Mouse (Mus musculus) retina, adult 2 months (tissue): Measurements from ENCODE around the gene Hsp90ab1.

ENCODE experiments used
- DNase-seq: peaks from one replicate; pipeline ENCODE4 v3.0.0-alpha.2; 2012; ENCODE audit warnings: low read depth, low spot score

The Hsp90ab1 gene

GRCm38 (mm10) chr17:45573087-45573779 is at the start of gene Hsp90ab1:
Hsp90ab1 (minus strand) TSS chr17:45573271.
- peak; percentile 90 for DNase-seq

- no peak for DNase-seq
These were observed 46.5 kb upstream of the Hsp90ab1 start for GRCm38 (mm10) chr17:45619386-45620256.

GRCm38 (mm10) chr17:45618941-45619385 is 45.9 kb upstream of the Hsp90ab1 start:
- DNase-seq: no peak

- no peak for DNase-seq
These were observed 44.6 kb upstream of the Hsp90ab1 start for GRCm38 (mm10) chr17:45617655-45618054.

- DNase-seq: no peak
These were observed 43.6 kb upstream of the Hsp90ab1 start for GRCm38 (mm10) chr17:45616679-45617078.

GRCm38 (mm10) chr17:45616046-45616650 is 43.1 kb upstream of the Hsp90ab1 start:
- DNase-seq: no peak

- no peak for DNase-seq
These were observed 39.9 kb upstream of the Hsp90ab1 start for GRCm38 (mm10) chr17:45612921-45613320.

GRCm38 (mm10) chr17:45612008-45612407 is 38.9 kb upstream of the Hsp90ab1 start:
- no peak for DNase-seq

- no peak for DNase-seq
These were observed 37.2 kb upstream of the Hsp90ab1 start for GRCm38 (mm10) chr17:45610144-45610866.

GRCm38 (mm10) chr17:45608396-45608795 is 35.3 kb upstream of the Hsp90ab1 start:
- DNase-seq: no peak

GRCm38 (mm10) chr17:45606992-45607879 is 34.2 kb upstream of the Hsp90ab1 start:
- DNase-seq: no peak

- DNase-seq: no peak
These were observed 29.9 kb upstream of the Hsp90ab1 start for GRCm38 (mm10) chr17:45602984-45603383.

GRCm38 (mm10) chr17:45601877-45602304 is 28.8 kb upstream of the Hsp90ab1 start, which contains the start of gene Mymx:
Mymx (minus strand) TSS chr17:45602102.
- no peak for DNase-seq

- DNase-seq: no peak
These were observed 28.3 kb upstream of the Hsp90ab1 start for GRCm38 (mm10) chr17:45601325-45601724.

GRCm38 (mm10) chr17:45600267-45600666 is 27.2 kb upstream of the Hsp90ab1 start:
- DNase-seq: no peak

GRCm38 (mm10) chr17:45599446-45600242 is 26.6 kb upstream of the Hsp90ab1 start, which contains the start of gene Slc29a1:
Slc29a1 (minus strand) TSS chr17:45599606.
- no peak for DNase-seq

GRCm38 (mm10) chr17:45598891-45599290 is 25.8 kb upstream of the Hsp90ab1 start:
- no peak for DNase-seq

- DNase-seq: no peak
These were observed 25.3 kb upstream of the Hsp90ab1 start for GRCm38 (mm10) chr17:45598376-45598775.

GRCm38 (mm10) chr17:45597787-45598186 is 24.7 kb upstream of the Hsp90ab1 start:
- DNase-seq: no peak
